Mouse (Mus musculus) urinary bladder, adult 2 months (tissue): ENCODE results near the gene Pwwp2b. TPM values are rescaled to one million over a fixed set of nuclear protein-coding genes. Genes with fewer than 3 reads are reported as not detected.
A peak's percentile ranks its signal among the peaks of the same experiment; 100 is the strongest.

ENCODE experiments used
- DNase-seq: peaks from one replicate; pipeline ENCODE4 v3.0.0; 2022; ENCODE audit warnings: low spot score
- polyA plus RNA-seq: library from polyadenylated mRNA; depleted of rRNA; stranded (reverse); fragments of >200 nt; gene quantifications from 2 replicates; pipeline ENCODE4 v1.2.3, GENCODE M21; 2012; rRNA removed

Gene Pwwp2b
- polyA plus RNA-seq = 32.3 and 35.8 TPM in 2 replicates

DNA sequence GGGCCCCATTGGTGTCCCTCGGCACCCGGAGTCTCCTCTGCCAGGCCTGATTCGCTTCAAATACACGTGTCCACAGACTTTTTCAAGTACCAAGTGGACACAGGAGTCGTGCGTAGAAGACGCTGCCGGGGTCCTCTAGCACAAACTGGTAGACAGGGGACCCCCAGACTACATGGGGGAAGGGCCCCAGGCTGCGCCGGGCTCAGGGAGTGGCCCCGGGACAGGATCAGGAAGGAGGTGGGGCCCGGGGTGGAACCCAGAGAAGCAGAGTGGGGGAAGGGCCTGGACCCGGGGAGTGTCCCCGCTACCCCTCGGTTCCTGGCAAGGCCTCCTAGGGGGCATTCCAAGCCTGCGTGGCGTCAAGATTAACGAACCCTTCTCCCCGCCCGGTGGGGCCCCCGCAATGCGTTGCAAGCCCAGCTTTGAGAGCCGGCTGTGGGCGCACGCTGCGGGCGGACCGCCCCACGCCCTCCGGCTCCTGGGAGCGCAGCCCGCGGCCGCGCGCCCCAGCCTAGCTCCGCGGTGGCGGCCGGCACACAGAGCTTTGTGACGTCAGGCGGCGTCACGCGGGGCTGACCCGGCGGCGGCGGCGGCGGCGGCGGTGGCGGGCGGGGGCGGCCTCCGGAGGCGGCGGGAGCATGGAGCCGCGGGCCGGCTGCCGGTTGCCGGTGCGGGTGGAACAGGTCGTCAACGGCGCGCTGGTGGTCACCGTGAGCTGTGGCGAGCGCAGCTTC is at the start of gene Pwwp2b:
TSS of gene Pwwp2b (plus strand) at position 602 of the 734 bp plus-strand sequence.
- DNase-seq = peak; percentile 92

DNA sequence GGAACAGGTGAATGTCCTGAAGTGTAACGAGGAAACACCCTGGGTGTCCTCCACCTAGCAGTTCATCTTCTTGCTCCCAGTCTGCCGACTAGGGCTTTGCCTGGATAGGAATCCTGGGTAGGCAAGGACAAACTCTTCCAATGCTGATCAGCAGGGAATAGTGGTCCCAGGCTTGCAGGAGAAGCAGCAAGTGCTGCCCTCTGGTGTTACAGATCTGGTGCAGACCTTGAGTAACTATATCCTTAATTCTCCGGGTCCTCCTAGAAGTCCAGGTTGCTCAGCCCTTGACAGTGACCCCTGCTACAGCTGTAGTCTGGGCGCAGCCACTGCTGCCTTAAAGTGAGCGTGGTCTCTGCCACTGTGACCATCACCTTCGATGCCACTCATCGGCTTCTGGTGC is 48.2 kb upstream of the Pwwp2b start:
- DNase-seq = no peak

DNA sequence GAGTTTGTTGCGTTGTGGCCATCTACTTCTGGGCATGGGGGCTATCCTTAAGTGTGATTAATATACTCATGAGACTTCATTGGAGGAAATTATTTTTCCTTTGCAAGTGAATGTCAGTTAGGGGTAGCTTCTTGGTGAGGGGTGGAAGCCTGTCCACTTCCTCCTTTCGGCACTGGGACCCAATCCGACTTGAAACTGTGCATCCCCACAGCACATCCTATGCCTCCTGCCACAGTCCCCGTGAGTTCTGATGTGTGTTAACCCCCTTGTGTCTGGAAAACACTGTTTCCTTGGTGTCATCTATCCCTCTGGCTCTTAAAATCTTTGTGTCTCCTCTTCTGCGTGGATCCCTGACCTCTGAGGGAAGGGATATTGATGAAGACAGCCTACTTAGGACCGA is 47.1 kb upstream of the Pwwp2b start:
- DNase-seq = no peak

DNA sequence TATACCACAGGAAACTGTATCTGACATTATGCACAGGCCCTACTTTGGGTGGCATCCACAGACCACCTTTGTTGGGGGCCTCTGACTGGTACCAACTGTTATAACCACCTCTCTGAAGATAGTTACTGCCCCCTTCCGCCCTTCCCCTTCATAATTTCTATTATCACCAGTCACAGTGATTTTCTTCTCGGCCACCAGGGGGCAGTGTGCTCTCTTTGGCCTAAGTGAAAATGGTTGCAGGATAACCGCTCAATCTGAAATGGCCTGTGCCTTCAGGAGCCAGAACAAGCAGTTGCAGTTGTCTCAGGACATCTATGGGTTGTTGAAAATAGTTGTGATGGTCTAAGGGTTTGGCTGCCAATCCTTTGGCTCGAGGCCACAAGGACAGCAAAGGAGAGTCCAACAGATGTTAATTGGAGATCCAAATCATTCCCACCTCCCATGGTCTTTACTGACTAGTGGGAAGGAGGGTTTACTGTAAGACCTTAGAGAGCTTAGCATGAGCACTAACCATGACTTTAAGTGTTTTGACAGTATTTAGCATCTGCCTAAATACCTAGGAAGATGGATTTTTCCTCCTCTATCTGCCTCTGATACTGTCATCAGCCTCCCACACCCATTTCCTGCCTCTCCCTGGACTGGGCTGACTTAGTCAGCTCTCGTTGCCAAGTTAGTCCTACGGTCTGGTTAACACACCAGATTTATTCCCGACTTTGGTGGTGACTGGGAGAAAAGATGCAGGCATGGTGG is 40.1 kb upstream of the Pwwp2b start:
- peak; percentile 25 for DNase-seq

DNA sequence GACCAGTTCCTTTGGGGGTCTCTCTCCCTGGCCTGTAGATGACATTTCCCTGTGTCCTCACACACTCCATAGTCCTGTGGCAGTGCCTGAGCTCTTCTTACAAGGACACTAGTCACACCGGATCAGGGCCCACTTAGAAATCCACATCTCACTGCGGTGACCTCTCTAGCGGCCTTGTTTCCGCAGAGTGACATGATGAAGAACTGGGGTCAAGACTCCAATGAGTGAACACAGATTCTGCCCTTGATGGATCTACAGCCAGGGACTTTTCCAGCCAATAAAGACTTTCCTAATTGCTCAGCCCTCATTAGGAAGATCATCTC is 39.5 kb upstream of the Pwwp2b start:
- peak; percentile 10 for DNase-seq

DNA sequence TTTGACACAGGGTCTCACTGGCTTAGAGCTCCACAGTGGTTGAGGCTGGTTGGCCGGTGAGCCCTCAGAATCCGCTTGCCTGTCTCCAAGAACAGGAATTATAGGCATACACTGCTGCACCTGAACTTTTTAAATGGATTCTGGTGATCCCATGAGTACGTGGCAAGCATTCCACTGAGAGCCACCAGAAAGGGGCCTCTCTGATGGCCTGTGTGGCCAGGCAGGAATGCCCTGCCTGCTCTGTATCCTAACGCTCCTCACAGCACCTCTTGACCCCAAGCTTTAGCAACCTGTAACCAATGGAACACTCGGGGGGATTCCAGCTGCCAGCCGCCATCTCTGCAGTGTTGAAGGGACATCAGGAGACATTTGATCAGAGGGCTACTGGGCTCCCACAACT is 36.5 kb upstream of the Pwwp2b start:
- DNase-seq = peak; percentile 9

DNA sequence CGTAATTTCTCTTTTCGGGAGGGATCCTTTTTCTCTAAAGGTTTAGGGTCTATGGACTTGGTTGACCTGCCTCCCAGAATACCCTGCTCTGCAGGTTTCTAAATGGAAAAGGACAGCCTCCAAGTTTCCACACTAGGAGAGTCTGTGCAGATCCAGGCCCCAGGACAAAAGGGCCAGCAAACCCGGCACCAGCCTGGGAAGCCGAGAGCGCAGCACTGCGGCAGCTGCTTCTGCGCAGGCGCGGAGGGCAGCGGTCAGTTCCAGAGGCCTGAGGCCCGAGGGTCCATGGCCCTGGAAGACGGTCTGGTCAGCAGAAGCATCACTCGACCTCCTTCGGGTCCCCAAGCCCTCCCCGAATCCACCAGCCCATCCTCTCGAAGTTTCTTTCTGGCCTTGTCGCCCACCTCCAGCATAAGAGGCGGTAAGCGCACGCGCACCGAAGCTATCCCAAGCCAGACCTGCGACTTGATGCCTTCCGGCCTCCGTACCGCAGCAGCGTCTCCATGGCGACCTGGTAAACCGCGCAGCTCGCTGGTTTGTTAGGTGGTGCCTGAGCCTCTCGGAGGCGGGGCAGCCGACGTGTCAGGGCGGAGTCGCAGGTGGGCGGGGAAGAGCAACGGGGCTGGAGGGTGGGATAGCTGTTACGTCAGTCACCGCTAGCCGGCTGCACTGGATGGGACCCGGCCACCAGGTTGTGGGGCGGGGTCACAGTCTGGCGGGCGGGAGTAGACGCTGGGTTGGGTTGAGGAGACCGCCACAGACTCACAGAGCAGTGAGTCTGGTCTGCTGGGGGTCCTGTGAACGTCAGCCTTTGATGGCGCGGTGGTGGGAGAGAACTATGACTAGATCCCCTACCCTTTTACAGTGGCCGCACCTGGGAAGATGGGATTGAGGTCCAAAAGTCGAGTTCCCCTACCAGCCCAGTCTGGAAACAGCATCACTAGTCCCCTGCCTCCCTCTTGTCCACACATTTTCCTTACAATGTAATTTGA is 35.2 kb upstream of the Pwwp2b start, which contains the start of the genes Lrrc27 and Stk32c:
TSS of gene Lrrc27 (plus strand) at position 235 of the 992 bp plus-strand sequence.
TSS of gene Stk32c (minus strand) at position 554 of the 992 bp plus-strand sequence.
- peak; percentile 90 for DNase-seq

DNA sequence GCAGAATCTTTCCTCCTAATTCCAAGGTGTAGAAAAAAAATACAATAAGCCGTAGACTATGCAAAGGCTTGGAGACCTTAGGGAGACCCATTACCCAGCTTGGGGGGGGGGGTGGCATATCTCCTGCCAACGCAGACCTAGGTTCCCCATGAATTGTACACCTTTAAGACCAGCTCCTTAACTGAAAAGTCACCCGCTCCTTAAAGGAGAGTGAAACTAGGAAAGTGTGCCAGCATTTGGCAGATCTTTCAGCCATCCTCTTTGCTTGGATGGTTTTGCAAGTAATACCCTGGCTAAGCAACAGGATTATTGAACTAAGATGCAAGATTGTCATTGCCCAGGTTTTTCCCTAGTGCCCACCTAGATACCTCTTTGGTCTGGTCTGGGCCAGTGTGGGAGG is 34.5 kb upstream of the Pwwp2b start:
- DNase-seq = no peak

DNA sequence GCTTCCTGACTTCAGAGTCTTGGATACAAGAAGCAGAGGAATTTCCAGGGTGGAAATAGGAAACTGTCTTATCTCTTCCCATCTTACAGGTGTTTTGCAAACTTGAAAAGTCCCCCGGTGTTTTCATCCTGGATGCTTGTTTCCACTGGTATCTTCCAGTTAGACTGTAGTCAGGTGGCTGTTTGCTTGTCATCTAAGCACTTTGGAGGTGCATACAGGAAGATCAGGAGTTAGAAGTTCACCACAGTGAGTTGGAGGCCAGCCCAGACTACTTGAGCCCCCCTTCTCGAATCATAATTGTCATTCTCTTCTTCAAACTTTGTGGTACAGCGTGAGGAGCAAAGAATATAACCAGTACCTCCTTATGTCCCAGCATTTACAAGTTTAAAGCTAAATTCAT is 34.1 kb upstream of the Pwwp2b start:
- no peak for DNase-seq

DNA sequence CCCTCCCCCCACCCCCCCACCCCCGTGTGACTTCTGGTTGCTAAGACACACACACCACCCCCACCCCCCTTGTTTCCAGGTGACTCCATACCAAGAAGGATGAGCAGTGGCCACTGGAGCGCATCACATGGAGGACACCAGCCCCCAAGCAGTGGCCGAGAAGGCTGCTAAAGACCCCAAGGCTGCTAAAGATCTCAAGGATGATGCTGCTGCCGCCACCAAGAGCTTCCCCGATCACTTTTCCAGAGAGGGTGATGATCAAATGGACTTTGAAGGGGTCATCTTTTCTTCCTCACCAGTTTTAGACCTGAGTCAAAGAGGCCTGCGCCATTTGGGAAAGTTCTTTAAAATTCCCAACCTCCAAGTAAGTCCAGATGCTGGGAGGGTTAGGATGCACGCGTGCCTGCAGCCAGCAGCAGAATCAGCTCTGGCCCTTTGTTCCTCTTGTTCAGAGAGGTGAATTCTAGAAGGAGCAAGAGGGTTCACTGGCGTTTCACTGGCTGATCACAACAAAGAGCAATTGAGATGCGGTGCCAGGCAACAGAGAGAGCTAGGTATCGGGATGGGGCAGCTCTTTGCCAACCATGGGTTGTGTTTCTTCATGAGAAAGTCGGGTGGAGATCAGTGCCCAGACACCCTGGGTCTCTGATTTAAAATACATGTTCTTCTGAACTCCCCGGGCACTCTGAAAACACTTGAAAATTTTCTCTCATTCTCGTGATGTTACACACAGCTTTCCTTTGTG is 33.5 kb upstream of the Pwwp2b start:
- peak; percentile 16 for DNase-seq

DNA sequence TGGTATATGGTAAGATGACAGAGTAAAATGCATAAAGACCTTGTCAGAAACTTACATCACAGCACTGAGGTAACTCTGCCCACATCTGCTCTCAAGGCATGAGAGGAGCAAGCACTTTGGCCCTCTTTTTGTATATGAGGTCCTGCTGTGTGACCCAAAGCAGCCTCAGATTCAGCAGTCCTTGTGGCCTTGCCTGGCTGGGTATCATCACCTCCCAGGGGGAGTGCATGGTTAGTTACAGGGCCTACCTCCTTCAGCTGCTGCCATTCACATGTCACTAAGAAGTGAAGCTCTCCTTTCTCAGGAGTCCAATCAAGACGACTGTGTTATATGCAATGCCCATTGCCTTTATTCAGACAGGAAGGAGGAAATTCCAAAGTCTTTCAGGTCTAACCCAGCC is 32.8 kb upstream of the Pwwp2b start:
- peak; percentile 13 for DNase-seq

DNA sequence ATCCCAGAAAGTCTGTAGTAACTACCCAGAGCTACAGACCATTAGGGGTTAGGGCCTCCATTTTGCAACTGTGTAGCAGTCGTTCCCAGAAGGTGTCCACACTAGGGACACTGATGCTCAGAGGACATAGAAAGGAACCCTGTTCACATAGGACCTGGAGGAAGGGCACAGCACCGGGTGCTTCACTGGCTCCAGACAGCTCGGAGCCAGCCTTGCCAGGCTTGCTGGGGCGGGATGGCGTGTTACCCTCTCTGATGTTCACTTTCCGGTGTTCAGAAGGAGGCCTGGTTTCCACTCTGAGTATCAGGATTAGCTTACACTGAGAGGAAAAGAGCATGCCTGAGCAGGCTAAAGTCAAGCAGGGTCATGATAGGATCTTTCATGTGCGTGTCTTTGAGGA is 32.3 kb upstream of the Pwwp2b start:
- peak; percentile 19 for DNase-seq

DNA sequence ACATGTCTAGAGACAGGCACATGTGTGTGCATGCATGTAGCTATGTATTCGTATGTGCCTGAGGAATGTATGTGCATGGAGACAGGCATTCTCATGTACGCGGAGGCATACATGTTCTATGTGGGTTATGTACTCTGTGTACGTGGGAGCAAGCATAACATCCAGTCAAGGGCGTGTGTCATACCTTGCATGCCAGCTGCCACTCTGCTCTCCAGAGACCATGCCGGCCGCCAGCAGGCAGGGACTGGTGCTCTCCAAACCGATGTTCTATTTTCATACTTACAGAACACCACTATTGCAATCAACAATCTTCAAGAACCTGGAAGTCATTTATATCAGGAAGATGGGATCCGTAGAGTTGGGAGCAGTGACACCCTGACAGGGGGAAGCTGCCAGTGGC is 31.8 kb upstream of the Pwwp2b start:
- peak; percentile 14 for DNase-seq

DNA sequence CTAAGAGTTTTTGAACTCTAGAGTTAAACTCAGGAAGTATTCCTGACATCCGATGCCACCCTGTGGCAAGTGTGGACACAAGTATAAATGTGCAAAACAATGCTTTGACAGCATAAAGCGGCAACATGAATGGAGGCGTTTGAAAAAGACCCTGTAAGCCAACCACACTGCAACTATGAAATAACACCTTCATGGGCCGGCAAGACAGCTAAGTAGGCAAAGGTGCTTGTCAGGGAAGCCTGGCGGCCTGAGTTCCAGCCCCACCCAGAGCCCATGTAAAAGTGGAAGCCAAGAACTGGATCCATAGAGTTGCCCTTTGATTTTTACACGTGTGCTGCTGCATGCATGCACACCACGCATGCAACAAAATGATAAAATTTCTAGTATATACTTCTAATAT is 31.2 kb upstream of the Pwwp2b start:
- no peak for DNase-seq

DNA sequence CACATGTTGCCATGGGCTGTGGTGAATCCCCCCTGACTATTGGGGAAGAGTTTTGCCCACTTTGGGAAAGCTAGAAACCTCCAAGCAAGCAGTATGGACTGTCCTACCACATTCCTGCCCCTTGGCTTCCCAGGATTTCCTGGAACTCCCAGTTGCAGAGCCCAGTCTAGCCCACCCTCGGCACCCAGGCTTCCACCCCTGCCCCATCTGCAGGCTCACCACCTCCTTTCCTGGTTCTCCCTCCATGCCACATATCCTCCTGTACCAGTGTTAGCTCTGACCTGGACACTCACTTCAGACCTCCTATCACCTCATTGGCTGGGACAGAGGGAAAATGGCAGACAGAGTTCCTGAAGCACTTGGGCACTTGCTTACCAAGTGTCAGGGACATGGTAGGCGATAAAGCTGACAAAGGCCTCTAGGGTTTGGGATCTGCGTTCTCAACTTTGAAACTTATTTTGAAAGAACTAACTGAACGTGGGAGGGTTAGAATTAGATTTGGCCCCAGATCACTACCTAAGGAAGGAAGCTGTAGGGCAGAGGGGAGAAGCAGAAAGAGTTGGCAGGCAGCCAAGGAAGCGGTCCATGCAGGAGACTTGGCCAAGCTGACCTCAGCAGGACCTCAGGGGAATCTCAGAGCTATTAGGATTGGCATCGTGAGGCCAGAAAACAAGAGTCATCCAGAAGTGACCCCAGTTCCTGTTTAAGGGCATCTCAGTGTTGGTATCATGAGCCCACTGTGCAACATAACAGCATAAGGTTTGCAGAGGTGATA is 29.5 kb upstream of the Pwwp2b start:
- peak; percentile 22 for DNase-seq

DNA sequence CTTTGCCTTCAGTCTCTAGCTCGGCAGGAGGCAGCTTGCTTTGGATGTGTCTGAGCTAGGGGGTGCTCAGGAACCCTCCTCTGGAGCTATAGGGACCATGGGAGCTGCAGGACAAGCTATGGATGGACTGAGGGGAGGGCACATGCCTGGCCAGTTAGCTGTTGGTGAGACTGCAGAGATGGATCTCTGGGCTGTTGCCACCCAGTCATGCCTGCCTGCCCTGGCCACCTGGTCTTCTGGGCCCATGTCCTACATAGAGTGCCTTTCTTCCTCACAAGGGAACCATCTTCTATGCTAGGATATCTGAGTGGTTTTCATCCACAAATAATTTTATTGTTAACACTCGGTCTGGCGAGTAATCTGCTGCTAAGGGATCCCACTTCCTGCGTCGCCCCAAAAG is 28.8 kb upstream of the Pwwp2b start:
- DNase-seq = peak; percentile 16

DNA sequence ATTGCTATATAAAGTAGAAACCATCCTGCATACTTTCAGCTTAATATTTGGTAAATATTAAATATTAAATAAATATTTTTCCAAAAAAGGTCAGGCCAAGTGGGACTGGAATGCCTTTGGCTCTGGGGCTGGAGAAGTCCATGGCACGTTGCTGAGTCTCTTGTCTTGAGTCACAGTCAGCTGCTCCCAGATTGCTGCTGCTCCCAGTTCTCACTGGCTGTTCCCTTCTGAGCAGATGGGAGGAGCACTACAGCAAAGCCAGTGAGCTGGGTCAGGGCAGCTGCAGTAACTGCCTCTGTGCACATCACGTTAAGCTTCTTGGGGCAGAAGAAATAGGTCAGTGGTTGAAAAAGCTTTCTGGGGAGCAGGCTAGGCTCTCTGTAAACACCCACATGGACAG is 28.0 kb upstream of the Pwwp2b start:
- DNase-seq = peak; percentile 20

DNA sequence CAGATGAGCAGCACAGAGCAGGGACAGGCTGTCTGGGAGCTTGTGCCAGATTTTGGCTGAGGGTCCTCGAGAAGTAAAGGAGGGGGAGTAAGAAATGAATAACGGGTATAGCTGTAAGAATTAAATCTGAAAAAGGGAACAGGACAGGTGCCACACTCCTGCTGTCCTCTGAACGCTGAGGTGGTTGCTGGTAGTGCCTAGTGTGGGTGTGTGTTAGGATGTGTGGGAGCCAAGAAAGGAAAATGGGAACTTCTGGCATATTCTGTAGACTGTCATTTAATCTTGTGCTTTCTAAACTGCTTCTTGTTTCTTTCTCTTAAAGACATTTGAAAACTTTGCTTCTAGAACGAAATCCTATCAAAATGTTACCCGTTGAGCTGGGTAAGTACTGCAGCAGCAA is 27.2 kb upstream of the Pwwp2b start:
- peak; percentile 10 for DNase-seq

DNA sequence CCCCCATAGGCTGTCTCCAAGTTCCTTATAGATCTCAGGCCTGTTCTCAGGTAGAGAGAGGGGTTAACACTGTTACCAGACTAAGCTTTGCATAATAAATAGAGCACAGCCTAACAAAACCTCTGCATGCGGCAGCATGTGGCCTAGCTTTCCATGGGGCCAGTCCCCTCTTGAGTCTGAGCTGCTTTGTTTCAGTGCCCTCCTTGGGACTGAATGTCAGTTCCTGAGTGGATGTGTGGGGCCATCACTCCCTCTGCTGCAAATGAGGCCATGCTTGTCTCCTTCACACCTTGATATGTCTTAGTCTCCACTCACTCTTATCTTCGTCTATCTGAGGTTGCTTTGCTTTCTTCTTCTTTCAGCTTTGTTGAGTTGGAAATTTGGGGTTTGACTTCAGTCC is 26.4 kb upstream of the Pwwp2b start:
- no peak for DNase-seq

DNA sequence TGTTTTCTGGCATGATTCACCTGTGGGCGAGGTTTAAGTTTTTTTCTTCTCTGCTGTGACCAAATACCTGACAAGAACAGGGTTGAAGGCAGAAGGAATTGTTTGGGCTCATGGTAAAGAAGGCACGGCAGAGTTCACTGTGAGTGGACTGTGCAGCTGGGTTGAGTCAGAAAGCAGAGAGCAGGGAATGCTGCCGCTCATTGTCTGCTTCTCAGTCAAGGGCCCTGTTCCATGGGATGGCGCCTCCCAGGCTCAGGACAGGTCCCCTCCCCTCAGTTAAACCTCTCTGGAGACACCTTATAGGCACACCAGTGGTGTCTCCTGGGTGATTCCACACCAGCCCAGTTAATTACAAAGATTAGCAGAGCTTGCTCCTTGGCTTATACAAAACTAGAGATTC is 25.9 kb upstream of the Pwwp2b start:
- peak; percentile 15 for DNase-seq

DNA sequence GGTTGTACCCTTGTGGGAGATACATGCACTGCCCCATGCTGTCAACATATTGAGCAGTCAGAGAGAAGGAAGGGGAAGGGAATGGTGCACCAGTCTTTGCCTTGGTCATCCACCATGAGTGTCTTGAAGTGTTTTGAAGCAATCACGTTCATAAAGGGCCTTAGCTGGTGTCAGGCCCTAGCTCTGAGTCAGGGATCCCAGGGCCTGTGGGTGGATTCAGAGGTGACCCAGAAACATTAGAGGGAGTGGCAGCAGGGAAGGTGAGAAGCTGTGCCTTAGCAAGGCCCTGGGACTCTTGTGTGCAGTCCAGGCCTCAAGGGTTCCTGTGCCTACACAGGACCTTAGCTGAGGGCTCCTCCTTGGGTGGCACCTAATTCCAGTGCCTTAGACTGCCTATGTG is 24.2 kb upstream of the Pwwp2b start:
- DNase-seq = no peak
